Mouse (Mus musculus) urinary bladder, postnatal 10 days (tissue): ENCODE results near the gene Slc7a10.
A peak's percentile ranks its signal among the peaks of the same experiment; 100 is the strongest.

Experiments
- DNase-seq: peaks from one replicate; pipeline ENCODE4 v3.0.0; 2022; ENCODE audit warnings: low spot score

Slc7a10 gene

DNA sequence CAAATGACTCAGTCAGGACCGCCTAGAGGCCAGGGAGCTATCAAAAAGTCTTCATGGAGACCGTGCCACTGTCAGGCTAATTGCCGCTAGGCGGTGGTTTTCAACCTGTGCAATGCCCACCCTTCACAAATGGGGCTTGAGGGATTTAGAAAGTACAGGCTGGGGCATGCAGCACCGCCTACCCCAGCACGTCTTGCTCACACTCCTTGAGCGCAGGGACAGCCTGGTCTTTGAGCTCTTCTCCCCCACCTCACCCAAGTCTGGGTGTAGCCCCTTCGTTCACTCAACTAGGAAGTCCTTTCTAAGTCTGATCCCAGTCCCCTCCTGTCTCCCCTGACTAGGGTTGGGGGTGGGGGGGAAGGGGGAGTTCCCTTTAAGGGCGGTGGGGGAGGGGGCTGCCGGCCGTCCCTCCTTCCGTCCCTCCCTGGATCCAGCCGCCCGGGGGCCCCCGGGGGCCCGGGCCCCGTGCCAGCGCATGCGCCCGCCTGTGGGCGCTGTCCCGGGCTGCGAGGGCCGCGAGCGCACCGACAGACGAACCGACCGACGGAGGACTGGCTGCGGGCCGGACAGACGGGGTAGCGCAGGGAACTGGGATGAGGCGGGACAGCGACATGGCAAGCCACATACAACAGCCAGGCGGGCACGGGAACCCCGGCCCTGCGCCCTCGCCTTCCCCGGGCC lies at the start of gene Slc7a10:
Gene Slc7a10 (plus strand): TSS at position 497 of the 681 bp plus-strand sequence.
- no peak for DNase-seq

DNA sequence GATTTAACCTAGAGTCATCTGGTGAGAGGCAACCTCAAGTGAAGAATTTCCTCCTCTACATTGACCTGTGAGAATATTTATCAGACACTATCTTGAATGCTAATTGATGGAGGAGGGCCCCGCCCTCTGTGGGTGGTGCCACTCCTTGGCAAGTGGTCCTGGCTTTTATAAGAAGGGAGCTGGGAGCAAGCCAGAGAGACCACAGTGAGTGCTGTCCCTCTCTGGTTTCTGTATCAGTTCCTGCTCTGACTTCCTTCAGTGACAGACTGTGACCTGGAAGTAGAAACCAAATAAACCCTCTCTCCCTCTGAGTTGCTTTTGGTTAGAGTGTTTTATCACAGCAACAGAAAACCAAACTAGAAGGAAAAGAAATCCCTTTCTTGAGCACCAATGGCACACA lies 48.7 kb upstream of the Slc7a10 start:
- no peak for DNase-seq

- DNase-seq: no peak
Measured at GRCm38 (mm10) chr7:35138481-35138880, 47.7 kb upstream of the Slc7a10 start.

GRCm38 (mm10) chr7:35139880-35140279 lies 46.3 kb upstream of the Slc7a10 start:
- no peak for DNase-seq

GRCm38 (mm10) chr7:35141519-35141918 lies 44.7 kb upstream of the Slc7a10 start:
- DNase-seq: no peak

DNA sequence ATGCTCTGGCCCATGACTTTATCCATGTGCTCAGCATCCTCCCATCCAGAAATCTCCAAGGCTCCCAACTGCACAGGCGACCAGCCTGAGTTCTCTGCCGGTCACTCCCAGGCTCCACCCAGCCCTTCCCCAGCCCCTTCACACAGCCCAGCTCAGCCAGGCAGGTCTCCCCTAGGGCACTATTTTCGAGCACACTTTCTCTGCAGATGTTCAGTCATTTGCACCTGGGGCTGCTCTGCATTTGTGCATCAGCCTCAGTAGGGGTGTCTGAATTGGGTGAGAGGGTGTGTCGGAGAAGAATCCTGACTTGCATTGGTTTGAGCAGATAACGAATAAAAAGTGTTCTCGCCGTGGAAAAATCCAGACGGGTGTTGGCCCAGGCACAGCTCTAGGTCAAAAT lies 43.7 kb upstream of the Slc7a10 start:
- DNase-seq: no peak

GRCm38 (mm10) chr7:35143864-35144618 lies 42.1 kb upstream of the Slc7a10 start:
- DNase-seq: no peak

- no peak for DNase-seq
Measured at GRCm38 (mm10) chr7:35145068-35145467, 41.1 kb upstream of the Slc7a10 start.

DNA sequence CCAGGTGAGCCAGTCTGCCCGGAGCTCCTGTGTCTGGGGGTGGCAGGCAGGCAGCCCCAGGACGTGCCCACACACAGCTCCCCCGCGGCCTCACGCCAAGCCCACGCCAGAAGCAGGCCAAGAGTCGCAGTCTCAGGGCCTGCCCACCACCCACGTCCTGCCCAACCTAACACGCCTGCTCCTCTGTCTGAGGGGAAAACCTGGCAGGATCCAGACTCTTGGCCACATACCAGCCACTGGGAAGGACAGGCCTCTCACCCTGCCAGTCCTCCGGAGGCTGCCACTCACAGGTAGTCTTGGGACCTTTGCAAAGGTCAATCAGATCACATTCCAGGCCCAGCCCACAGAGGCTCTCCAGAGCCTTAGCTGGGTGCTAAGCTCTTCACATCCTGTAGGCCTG lies 39.9 kb upstream of the Slc7a10 start:
- DNase-seq: no peak

GRCm38 (mm10) chr7:35149616-35150433 lies 36.4 kb upstream of the Slc7a10 start:
- no peak for DNase-seq

DNA sequence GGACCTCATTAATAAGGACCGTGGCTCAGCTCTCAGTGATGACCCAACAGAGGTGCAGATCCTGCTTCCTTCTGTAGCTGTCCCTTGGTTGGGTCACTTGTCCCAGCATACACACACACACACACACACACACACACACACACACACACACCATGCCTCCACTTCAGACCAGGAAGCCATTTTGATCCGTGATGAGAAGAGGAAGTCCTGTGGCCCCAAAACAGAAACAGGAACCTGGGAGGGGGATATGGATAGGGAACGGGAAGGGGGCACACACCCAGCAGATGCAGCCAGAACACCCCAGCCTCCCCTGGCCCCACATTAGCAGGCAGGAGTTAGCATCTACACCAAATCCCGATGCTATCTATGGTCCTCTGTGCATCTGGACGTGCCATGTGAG lies 35.3 kb upstream of the Slc7a10 start:
- DNase-seq: no peak

- no peak for DNase-seq
Measured at GRCm38 (mm10) chr7:35154449-35154848, 31.7 kb upstream of the Slc7a10 start.

DNA sequence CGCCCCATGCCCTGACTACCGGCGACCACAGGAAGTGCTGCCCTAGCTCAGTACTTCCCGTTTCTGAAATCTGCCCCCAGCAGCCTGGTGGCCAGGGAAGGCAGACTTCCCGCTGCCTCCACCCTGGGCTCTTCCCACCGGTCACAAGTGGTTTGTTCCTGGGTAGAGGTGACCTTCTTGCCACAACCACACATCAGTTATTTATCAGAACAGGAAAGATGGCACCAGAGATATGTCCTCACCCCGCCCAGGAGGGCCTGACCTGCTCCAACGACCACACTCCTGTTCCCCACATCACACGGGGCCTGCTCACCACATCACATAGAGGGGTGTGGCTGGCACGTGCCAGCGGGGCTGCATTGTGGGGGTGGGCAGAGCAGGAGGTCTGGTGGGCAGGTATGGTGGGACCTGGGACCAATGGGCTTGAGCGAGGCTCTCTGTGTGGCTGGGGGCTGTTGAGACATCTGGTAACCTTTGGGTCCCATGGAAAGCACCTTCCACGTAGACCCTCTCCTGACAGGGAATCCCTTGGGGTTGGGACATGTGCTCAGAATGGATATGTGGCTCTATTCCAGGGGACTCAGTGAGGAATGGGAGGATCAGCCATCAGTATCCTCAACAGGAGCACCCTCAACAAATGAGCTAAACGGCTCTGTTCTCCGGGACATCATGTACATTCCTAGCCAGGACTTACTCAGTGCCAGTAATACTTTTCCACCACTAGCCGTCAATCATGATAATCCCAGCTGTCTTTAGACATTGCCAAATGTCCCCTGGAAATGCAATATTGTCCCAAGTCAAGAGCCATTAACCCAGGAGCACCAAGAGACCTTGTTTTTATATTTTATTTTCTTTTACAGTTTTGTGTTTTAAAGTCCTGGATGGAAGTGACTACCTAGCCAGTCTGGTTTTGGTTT lies 29.4 kb upstream of the Slc7a10 start:
- no peak for DNase-seq

- no peak for DNase-seq
Measured at GRCm38 (mm10) chr7:35157512-35157911, 28.7 kb upstream of the Slc7a10 start.

DNA sequence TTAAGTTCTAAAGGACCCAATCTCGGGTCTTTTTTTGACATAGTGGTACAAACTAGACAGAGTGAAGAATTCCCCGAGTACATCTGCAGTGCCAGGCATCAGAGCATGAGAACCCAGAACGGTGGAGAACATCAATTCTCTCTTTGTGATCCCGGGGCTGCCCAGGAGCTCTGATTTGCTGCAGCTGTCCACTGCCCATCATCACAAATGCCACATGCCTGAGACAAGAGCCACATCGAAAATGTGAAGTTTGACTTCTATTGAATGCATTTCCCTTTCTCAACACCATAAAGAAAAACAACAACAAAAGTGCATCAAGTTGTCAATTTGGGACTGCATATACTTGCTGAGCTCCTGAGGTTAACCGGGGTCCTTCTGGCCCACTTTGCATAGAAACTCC lies 23.7 kb upstream of the Slc7a10 start:
- no peak for DNase-seq

DNA sequence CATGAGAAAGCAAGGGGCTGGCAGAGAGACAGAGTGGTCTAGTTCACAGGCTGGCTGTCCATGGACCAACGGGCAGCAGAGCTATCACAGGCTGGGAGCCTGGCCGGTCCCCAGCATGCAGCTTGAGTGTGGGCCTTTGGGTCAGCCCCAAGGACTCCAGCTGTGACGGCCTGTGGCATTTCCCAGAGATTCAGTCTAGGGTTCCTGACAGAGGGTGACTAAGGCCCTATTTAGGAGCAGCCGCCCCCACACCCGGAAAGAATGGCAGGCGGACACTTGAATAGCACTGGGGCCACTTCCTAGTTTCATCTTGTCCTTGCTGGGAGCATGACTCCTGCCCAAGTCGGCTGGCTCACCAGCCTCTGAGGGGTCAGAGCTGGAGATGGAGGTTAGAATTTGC lies 22.6 kb upstream of the Slc7a10 start:
- no peak for DNase-seq

- DNase-seq: no peak
Measured at GRCm38 (mm10) chr7:35164131-35164530, 22.1 kb upstream of the Slc7a10 start.

GRCm38 (mm10) chr7:35166988-35167387 lies 19.2 kb upstream of the Slc7a10 start:
- no peak for DNase-seq

GRCm38 (mm10) chr7:35167925-35168324 lies 18.3 kb upstream of the Slc7a10 start:
- no peak for DNase-seq

GRCm38 (mm10) chr7:35169341-35169740 lies 16.8 kb upstream of the Slc7a10 start:
- DNase-seq: peak; percentile 78

- DNase-seq: no peak
Measured at GRCm38 (mm10) chr7:35171867-35172382, 14.3 kb upstream of the Slc7a10 start.
